Mouse (Mus musculus): ENCODE results near the gene Gm38655. TPM values are rescaled to one million over a fixed set of nuclear protein-coding genes. Genes with fewer than 3 reads are reported as not detected.
"Not testable (repeated sequence)": the region's sequence is repeated elsewhere in the genome, so short reads cannot be mapped to it uniquely, and the experiment has no call there.

The Gm38655 gene
- total and polyA plus RNA-seq, 2 experiments from 2014 or later, result not detected

DNA sequence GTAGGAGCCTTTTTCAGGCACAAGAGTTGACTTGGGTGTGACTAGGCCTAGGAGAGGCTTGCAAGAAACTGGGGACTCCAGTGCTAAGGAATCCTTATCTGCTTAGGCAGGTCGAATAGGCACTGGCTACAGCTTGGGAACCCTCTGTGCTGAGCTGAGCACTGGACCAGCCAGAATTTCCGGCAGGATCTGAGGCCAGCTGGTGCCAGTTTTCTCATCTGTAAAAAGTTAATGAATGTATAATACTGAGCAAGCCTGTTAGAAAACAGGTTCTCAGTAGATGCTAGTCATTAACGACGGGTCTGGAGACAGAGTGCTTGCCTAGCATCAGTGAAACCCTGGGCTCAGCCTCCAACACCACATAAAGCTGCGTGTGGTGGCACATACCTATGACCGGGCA lies 39.6 kb downstream of the Gm38655 start:
- Histone ChIP-seq H3K9me3 (ENCODE audit: low read length) (no peaks in the 10 kb centered on the region), H3K36me3 (ENCODE audit: insufficient read depth) (peaks cover 9% of the 10 kb centered on the region; the same call in 1 of the 2 replicates), H3K27ac (ENCODE audit: low read depth, low read length) (no peak overlapping the region), H3K9ac (no peak overlapping the region), H3K4me3 (ENCODE audit: low read depth, low read length) (no peak overlapping the region), H3K4me2 (ENCODE audit: low read depth) (no peak overlapping the region), H3K27me3 (ENCODE audit: insufficient read depth, low read length) (no peaks in the 10 kb centered on the region), H3K4me1 (ENCODE audit: insufficient read depth) (peaks cover 9% of the 10 kb centered on the region; the same call in 1 of the 2 replicates)
- ATAC-seq, result no peak
- no peak for DNase-seq
- WGBS, result 86% methylated on average over 6 of the region's 6 CpGs
- TF ChIP-seq CTCF (IDR thresholded peaks at IDR 0.05; ENCODE audit: low read depth), result no peak

DNA sequence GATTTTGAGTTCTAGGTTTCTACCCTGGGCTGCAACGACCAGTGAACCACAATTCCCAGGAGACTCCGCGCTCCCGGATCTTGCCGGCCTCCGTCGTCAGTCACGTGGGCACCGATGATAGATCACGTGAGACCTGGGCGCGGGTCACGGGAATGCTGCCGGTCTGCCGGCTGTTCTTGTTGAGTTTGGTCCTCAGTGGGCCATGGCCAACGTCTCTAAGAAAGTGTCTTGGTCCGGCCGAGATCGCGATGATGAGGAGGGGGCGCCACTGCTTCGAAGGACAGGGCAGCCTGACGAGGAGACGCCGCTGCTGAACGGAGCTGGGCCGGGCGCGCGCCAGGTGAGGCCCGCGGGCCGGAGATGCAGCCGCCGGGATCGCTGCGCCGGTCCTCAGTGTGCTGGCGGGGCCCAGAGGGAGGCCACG lies 42.0 kb downstream of the Gm38655 start, which contains the start of gene Clcn7:
Gene Clcn7 (plus strand): TSS at position 117 of the 424 bp plus-strand sequence.
- Histone ChIP-seq H3K4me2 (ENCODE audit: low read depth) (peak within 1 kb of the TSS; percentile 72), H3K27ac (ENCODE audit: low read depth, low read length) (peak within 1 kb of the TSS; percentile 73), H3K4me3 (ENCODE audit: low read depth, low read length) (peak within 1 kb of the TSS; percentile 95), H3K9me3 (ENCODE audit: low read length) (no peaks in the 10 kb centered on the region), H3K4me1 (ENCODE audit: insufficient read depth) (peaks cover 9% of the 10 kb centered on the region; the same call in 1 of the 2 replicates), H3K9ac (peak within 1 kb of the TSS; percentile 81), H3K27me3 (ENCODE audit: insufficient read depth, low read length) (no peaks in the 10 kb centered on the region), H3K36me3 (ENCODE audit: insufficient read depth) (peaks cover 9% of the 10 kb centered on the region; the same call in 1 of the 2 replicates)
- DNase-seq (peak; percentile 93), ATAC-seq (peak; percentile 98)
- 0% methylated on average over 40 of the region's 40 CpGs for WGBS
- no peak for TF ChIP-seq CTCF (IDR thresholded peaks at IDR 0.05; ENCODE audit: low read depth)

DNA sequence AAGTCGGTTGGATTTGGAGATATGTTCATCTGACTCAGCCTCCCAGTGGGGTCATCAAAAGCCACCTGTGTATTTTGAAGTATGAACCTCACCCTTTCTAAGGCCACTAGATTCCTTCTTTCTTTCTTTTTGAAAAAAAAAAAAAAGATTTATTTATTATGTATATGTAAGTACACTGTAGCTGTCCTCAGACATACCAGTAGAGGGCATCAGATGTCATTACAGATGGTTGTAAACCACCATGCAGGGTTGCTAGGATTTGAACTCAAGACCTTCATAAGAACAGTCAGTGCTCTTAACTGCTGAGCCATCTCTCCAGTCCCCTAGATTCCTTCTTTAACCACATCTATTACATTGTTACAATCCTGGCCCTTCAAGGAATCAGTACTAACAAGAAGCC lies 45.2 kb downstream of the Gm38655 start:
- Histone ChIP-seq H3K4me3 (ENCODE audit: low read depth, low read length) (no peak overlapping the region), H3K9ac (no peak overlapping the region), H3K27me3 (ENCODE audit: insufficient read depth, low read length) (no peaks in the 10 kb centered on the region), H3K36me3 (ENCODE audit: insufficient read depth) (no peaks in the 10 kb centered on the region), H3K4me1 (ENCODE audit: insufficient read depth) (peaks cover 9% of the 10 kb centered on the region; the same call in 1 of the 2 replicates), H3K4me2 (ENCODE audit: low read depth) (no peak overlapping the region), H3K27ac (ENCODE audit: low read depth, low read length) (no peak overlapping the region), H3K9me3 (ENCODE audit: low read length) (no peaks in the 10 kb centered on the region)
- no peak for TF ChIP-seq CTCF (IDR thresholded peaks at IDR 0.05; ENCODE audit: low read depth)
- 91% methylated on average over 1 of the region's 1 CpGs for WGBS
- DNase-seq, result no peak
- no peak for ATAC-seq

GRCm38 (mm10) chr17:25127681-25128080 lies 47.6 kb downstream of the Gm38655 start:
- ATAC-seq (no peak), DNase-seq (no peak)
- 71% methylated on average over 9 of the region's 9 CpGs for WGBS
- H3K36me3 ChIP-seq (ENCODE audit: insufficient read depth), result no peaks in the 10 kb centered on the region
- H3K4me1 ChIP-seq (ENCODE audit: insufficient read depth), result no peaks in the 10 kb centered on the region
- H3K27me3 ChIP-seq (ENCODE audit: insufficient read depth, low read length), result no peaks in the 10 kb centered on the region
- H3K9ac ChIP-seq, result no peak overlapping the region
- no peak overlapping the region for H3K27ac ChIP-seq (ENCODE audit: low read depth, low read length)
- H3K9me3 ChIP-seq (ENCODE audit: low read length), result no peaks in the 10 kb centered on the region
- H3K4me3 ChIP-seq (ENCODE audit: low read depth, low read length), result no peak overlapping the region
- H3K4me2 ChIP-seq (ENCODE audit: low read depth), result no peak overlapping the region
- TF ChIP-seq CTCF (IDR thresholded peaks at IDR 0.05; ENCODE audit: low read depth), result no peak

- TF ChIP-seq CTCF (IDR thresholded peaks at IDR 0.05; ENCODE audit: low read depth), result no peak
- no peak for ATAC-seq
- no peaks in the 10 kb centered on the region for H3K36me3 ChIP-seq (ENCODE audit: insufficient read depth)
- DNase-seq, result peak; percentile 19
- no peak overlapping the region for H3K4me3 ChIP-seq (ENCODE audit: low read depth, low read length)
- no peaks in the 10 kb centered on the region for H3K27me3 ChIP-seq (ENCODE audit: insufficient read depth, low read length)
- H3K4me1 ChIP-seq (ENCODE audit: insufficient read depth), result no peaks in the 10 kb centered on the region
- no peak overlapping the region for H3K9ac ChIP-seq
- H3K9me3 ChIP-seq (ENCODE audit: low read length), result no peaks in the 10 kb centered on the region
- WGBS, result 66% methylated on average over 8 of the region's 8 CpGs
- H3K4me2 ChIP-seq (ENCODE audit: low read depth), result no peak overlapping the region
- no peak overlapping the region for H3K27ac ChIP-seq (ENCODE audit: low read depth, low read length)
These were observed 48.2 kb downstream of the Gm38655 start for GRCm38 (mm10) chr17:25127079-25127478.

GRCm38 (mm10) chr17:25125442-25126060 lies 49.7 kb downstream of the Gm38655 start:
- not testable (repeated sequence) for H3K27me3 ChIP-seq (ENCODE audit: insufficient read depth, low read length); H3K4me2 ChIP-seq (ENCODE audit: low read depth); H3K36me3 ChIP-seq (ENCODE audit: insufficient read depth); H3K4me3 ChIP-seq (ENCODE audit: low read depth, low read length); H3K9ac ChIP-seq; H3K4me1 ChIP-seq (ENCODE audit: insufficient read depth); H3K9me3 ChIP-seq (ENCODE audit: low read length); H3K27ac ChIP-seq (ENCODE audit: low read depth, low read length); DNase-seq; ATAC-seq
- WGBS, result 76% methylated on average over 3 of the region's 3 CpGs

- H3K9me3 ChIP-seq (ENCODE audit: low read length), result no peaks in the 10 kb centered on the region
- no peak overlapping the region for H3K4me3 ChIP-seq (ENCODE audit: low read depth, low read length)
- ATAC-seq (no peak), DNase-seq (no peak)
- TF ChIP-seq CTCF (IDR thresholded peaks at IDR 0.05; ENCODE audit: low read depth), result 0 out of 2 replicates have a peak, but pooled peaks have one; percentile 7
- no peaks in the 10 kb centered on the region for H3K4me1 ChIP-seq (ENCODE audit: insufficient read depth)
- 32% methylated on average over 7 of the region's 7 CpGs for WGBS
- no peak overlapping the region for H3K9ac ChIP-seq
- no peaks in the 10 kb centered on the region for H3K36me3 ChIP-seq (ENCODE audit: insufficient read depth)
- H3K27me3 ChIP-seq (ENCODE audit: insufficient read depth, low read length), result no peaks in the 10 kb centered on the region
- H3K27ac ChIP-seq (ENCODE audit: low read depth, low read length), result no peak overlapping the region
- no peak overlapping the region for H3K4me2 ChIP-seq (ENCODE audit: low read depth)
These were observed 51.3 kb downstream of the Gm38655 start for GRCm38 (mm10) chr17:25123979-25124378.

Other genes with a start within 250 kb of the Gm38655 start
- 128 and 151 TPM in 2 replicates for gene Mapk8ip3, start 238.5 kb downstream of the Gm38655 start, total RNA-seq (2014; rRNA removed)
- gene Mapk8ip3, start 238.5 kb downstream of the Gm38655 start, polyA plus RNA-seq (2015; fragmentation: Nextera tagmentation; extraction: Ambion mirVana), result 50.3 and 65.1 TPM in 2 replicates
- 52.3 and 64.7 TPM in 2 replicates for gene Jpt2, start 214.8 kb downstream of the Gm38655 start, total RNA-seq (2014; rRNA removed)
- gene Jpt2, start 214.8 kb downstream of the Gm38655 start, polyA plus RNA-seq (2015; fragmentation: Nextera tagmentation; extraction: Ambion mirVana), result 46.2 and 58.4 TPM in 2 replicates
- gene Cramp1l, start 159.7 kb downstream of the Gm38655 start, total RNA-seq (2014; rRNA removed), result 16.2 and 21.5 TPM in 2 replicates
- 1.9 and 2.9 TPM in 2 replicates for gene Cramp1l, start 159.7 kb downstream of the Gm38655 start, polyA plus RNA-seq (2015; fragmentation: Nextera tagmentation; extraction: Ambion mirVana)
- gene Ift140, start 159.4 kb downstream of the Gm38655 start, total RNA-seq (2014; rRNA removed), result 31.8 and 37.7 TPM in 2 replicates
- gene Ift140, start 159.4 kb downstream of the Gm38655 start, polyA plus RNA-seq (2015; fragmentation: Nextera tagmentation; extraction: Ambion mirVana), result 11.6 and 15.2 TPM in 2 replicates
- gene Tmem204, start 91.9 kb downstream of the Gm38655 start, total RNA-seq (2014; rRNA removed), result 9.0 and 11.9 TPM in 2 replicates
- 10.3 and 10.6 TPM in 2 replicates for gene Tmem204, start 91.9 kb downstream of the Gm38655 start, polyA plus RNA-seq (2015; fragmentation: Nextera tagmentation; extraction: Ambion mirVana)
- 51.9 and 92.2 TPM in 2 replicates for gene Telo2, start 59.5 kb downstream of the Gm38655 start, total RNA-seq (2014; rRNA removed)
- gene Telo2, start 59.5 kb downstream of the Gm38655 start, polyA plus RNA-seq (2015; fragmentation: Nextera tagmentation; extraction: Ambion mirVana), result 32.4 and 35.6 TPM in 2 replicates
- 1.2 TPM in 1 of 2 replicates, not detected in the other for gene Ptx4, start 54.7 kb downstream of the Gm38655 start, total RNA-seq (2014; rRNA removed)
- 0.20 and 0.54 TPM in 2 replicates for gene Ptx4, start 54.7 kb downstream of the Gm38655 start, polyA plus RNA-seq (2015; fragmentation: Nextera tagmentation; extraction: Ambion mirVana)
- gene Clcn7, start 42.1 kb downstream of the Gm38655 start, total RNA-seq (2014; rRNA removed), result 29.2 and 33.1 TPM in 2 replicates
- gene Clcn7, start 42.1 kb downstream of the Gm38655 start, polyA plus RNA-seq (2015; fragmentation: Nextera tagmentation; extraction: Ambion mirVana), result 14.8 and 19.0 TPM in 2 replicates
- gene Ccdc154, start 13.0 kb downstream of the Gm38655 start, total RNA-seq (2014; rRNA removed), result 0.05 TPM in 1 of 2 replicates, not detected in the other
- gene Ccdc154, start 13.0 kb downstream of the Gm38655 start, polyA plus RNA-seq (2015; fragmentation: Nextera tagmentation; extraction: Ambion mirVana), result not detected in 2 replicates
- 23.7 and 24.2 TPM in 2 replicates for gene BC003965, start 9.1 kb upstream of the Gm38655 start, total RNA-seq (2014; rRNA removed)
- gene BC003965, start 9.1 kb upstream of the Gm38655 start, polyA plus RNA-seq (2015; fragmentation: Nextera tagmentation; extraction: Ambion mirVana), result 30.8 and 32.8 TPM in 2 replicates
- 21.6 and 22.8 TPM in 2 replicates for gene Unkl, start 12.9 kb upstream of the Gm38655 start, total RNA-seq (2014; rRNA removed)
- 7.6 and 11.6 TPM in 2 replicates for gene Unkl, start 12.9 kb upstream of the Gm38655 start, polyA plus RNA-seq (2015; fragmentation: Nextera tagmentation; extraction: Ambion mirVana)
- gene Gnptg, start 64.7 kb upstream of the Gm38655 start, total RNA-seq (2014; rRNA removed), result 91.3 and 109 TPM in 2 replicates
- gene Gnptg, start 64.7 kb upstream of the Gm38655 start, polyA plus RNA-seq (2015; fragmentation: Nextera tagmentation; extraction: Ambion mirVana), result 119 and 121 TPM in 2 replicates
- gene Tsr3, start 64.7 kb upstream of the Gm38655 start, total RNA-seq (2014; rRNA removed), result 56.6 and 62.0 TPM in 2 replicates
- 70.0 and 78.6 TPM in 2 replicates for gene Tsr3, start 64.7 kb upstream of the Gm38655 start, polyA plus RNA-seq (2015; fragmentation: Nextera tagmentation; extraction: Ambion mirVana)
- gene Baiap3, start 80.9 kb upstream of the Gm38655 start, total RNA-seq (2014; rRNA removed), result 30.2 and 70.8 TPM in 2 replicates
- gene Baiap3, start 80.9 kb upstream of the Gm38655 start, polyA plus RNA-seq (2015; fragmentation: Nextera tagmentation; extraction: Ambion mirVana), result 8.2 and 16.2 TPM in 2 replicates
- 508 and 550 TPM in 2 replicates for gene Ube2i, start 99.2 kb upstream of the Gm38655 start, total RNA-seq (2014; rRNA removed)
- gene Ube2i, start 99.2 kb upstream of the Gm38655 start, polyA plus RNA-seq (2015; fragmentation: Nextera tagmentation; extraction: Ambion mirVana), result 439 and 486 TPM in 2 replicates
- gene Prss34, start 122.9 kb upstream of the Gm38655 start, total RNA-seq (2014; rRNA removed), result not detected in 2 replicates
- gene Prss34, start 122.9 kb upstream of the Gm38655 start, polyA plus RNA-seq (2015; fragmentation: Nextera tagmentation; extraction: Ambion mirVana), result not detected in 2 replicates
- gene Prss28, start 133.2 kb upstream of the Gm38655 start, total RNA-seq (2014; rRNA removed), result not detected in 2 replicates
- not detected in 2 replicates for gene Prss28, start 133.2 kb upstream of the Gm38655 start, polyA plus RNA-seq (2015; fragmentation: Nextera tagmentation; extraction: Ambion mirVana)
- not detected in 2 replicates for gene Prss29, start 143.2 kb upstream of the Gm38655 start, total RNA-seq (2014; rRNA removed)
- gene Prss29, start 143.2 kb upstream of the Gm38655 start, polyA plus RNA-seq (2015; fragmentation: Nextera tagmentation; extraction: Ambion mirVana), result not detected in 2 replicates
- gene Tpsab1, start 170.1 kb upstream of the Gm38655 start, total RNA-seq (2014; rRNA removed), result not detected in 2 replicates
- gene Tpsab1, start 170.1 kb upstream of the Gm38655 start, polyA plus RNA-seq (2015; fragmentation: Nextera tagmentation; extraction: Ambion mirVana), result 0.13 TPM in 1 of 2 replicates, not detected in the other
- gene Tpsb2, start 190.8 kb upstream of the Gm38655 start, total RNA-seq (2014; rRNA removed), result 0.33 and 1.4 TPM in 2 replicates
- gene Tpsb2, start 190.8 kb upstream of the Gm38655 start, polyA plus RNA-seq (2015; fragmentation: Nextera tagmentation; extraction: Ambion mirVana), result 3.8 and 4.2 TPM in 2 replicates
- not detected in 2 replicates for gene Tpsg1, start 193.8 kb upstream of the Gm38655 start, total RNA-seq (2014; rRNA removed)
- 0.92 and 1.2 TPM in 2 replicates for gene Tpsg1, start 193.8 kb upstream of the Gm38655 start, polyA plus RNA-seq (2015; fragmentation: Nextera tagmentation; extraction: Ambion mirVana)